Mouse (Mus musculus) cortical plate, adult 2 months (tissue): ENCODE data around the gene Dner. TPM values are rescaled to one million over a fixed set of nuclear protein-coding genes. Genes with fewer than 3 reads are reported as not detected.

Experiments used
- H3K27ac ChIP-seq: fragments of 200-500 bp; 2 replicates; pipeline ENCODE4 v1.5.1; 2012; ENCODE audit warnings: low read length, control low read depth, inconsistent platforms; ENCODE audit not compliant: insufficient read depth
- H3K4me1 ChIP-seq: fragments of 200-500 bp; 2 replicates; pipeline ENCODE4 v1.6.1; 2011; ENCODE audit warnings: low read length; ENCODE audit not compliant: control insufficient read depth, insufficient read depth
- H3K4me3 ChIP-seq: fragments of 200-500 bp; 2 replicates; pipeline ENCODE4 v1.5.1; 2011; ENCODE audit warnings: mild to moderate bottlenecking, low read length, control low read depth; ENCODE audit not compliant: insufficient read depth
- CTCF ChIP-seq: fragments of 200-500 bp; IDR thresholded peaks from 2 replicates; pipeline ENCODE4 v1.5.1; 2011; ENCODE audit warnings: mild to moderate bottlenecking, control low read depth, low read length; ENCODE audit not compliant: insufficient read depth; ENCODE audit errors: extremely low read depth
- POLR2A ChIP-seq: fragments of 200-500 bp; IDR thresholded peaks from 2 replicates; pipeline ENCODE4 v1.6.1; 2011; ENCODE audit warnings: mild to moderate bottlenecking, low read length, control low read depth; ENCODE audit not compliant: insufficient read depth; ENCODE audit errors: extremely low read depth
- polyA plus RNA-seq: library from polyadenylated mRNA; depleted of rRNA; stranded (reverse); fragments of >200 nt; gene quantifications from 2 replicates; pipeline ENCODE4 v1.2.3, GENCODE M21; 2012

The Dner gene
- polyA plus RNA-seq, 1 experiment = 75.0 TPM

DNA sequence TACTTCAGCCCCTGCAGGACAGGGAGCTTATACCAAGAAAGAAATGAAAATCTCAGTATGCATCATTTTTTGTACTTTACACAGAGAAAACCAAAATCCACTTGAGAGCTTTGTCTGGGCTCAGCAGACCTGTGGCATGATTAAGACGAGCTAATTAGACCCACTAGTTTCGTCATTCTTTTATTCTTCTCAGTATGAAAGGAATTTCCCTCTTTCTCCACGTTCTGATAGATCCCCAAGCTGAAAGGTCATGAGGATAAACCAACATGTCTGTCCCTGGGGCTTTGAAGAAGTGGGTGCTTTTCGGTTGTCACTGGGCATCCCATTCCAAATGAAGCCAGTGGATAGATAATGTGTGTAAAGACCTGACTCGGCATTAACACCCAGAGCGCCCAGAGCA lies 278.7 kb downstream of the Dner start:
- no peak for TF ChIP-seq CTCF
- no peak for TF ChIP-seq POLR2A
- Histone ChIP-seq H3K4me3 (no peak overlapping the region), H3K27ac (no peak overlapping the region), H3K4me1 (no peaks in the 10 kb centered on the region)

DNA sequence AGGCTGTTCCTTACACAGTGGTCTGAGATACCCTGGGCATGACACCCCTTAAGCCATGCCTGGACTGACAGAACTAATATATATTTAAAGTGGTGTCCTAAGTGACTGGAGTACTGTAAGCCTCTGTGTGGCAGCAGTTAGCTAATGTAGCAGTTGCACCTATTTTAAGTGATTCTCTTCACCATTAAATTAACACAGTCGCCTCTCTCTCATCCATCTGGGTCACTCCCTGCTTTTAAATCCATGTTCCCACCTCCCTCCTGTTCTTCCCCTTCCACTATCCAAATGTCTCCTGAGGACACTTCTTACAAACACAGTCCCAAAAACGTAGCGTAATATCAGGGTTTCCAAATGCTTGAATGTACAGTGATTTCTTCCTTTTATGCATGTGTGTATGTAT lies 281.6 kb downstream of the Dner start:
- Histone ChIP-seq H3K4me3 (no peak overlapping the region), H3K27ac (no peak overlapping the region), H3K4me1 (no peaks in the 10 kb centered on the region)
- no peak for TF ChIP-seq CTCF
- TF ChIP-seq POLR2A = no peak

DNA sequence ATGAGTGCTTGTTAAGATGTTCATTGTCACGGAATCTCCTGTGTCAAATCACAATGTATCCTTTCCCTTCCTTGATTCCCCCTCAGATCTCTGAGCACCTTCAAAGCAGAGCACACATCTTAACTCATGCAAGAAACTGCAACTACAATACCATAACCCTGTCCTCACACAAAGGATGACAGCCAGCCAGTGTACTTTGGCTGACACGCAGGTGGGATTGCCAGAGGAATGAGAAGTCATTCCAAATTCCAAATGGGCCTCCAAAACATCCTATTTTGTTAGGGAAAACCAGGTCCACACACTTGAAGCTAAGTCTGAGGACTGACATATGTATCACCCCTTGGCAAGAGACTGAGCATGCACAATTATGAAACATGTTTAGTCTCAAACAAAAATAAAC lies 286.5 kb downstream of the Dner start:
- H3K27ac ChIP-seq = no peak overlapping the region
- no peaks in the 10 kb centered on the region for H3K4me1 ChIP-seq
- TF ChIP-seq CTCF (no peak), POLR2A (no peak)
- no peak overlapping the region for H3K4me3 ChIP-seq

DNA sequence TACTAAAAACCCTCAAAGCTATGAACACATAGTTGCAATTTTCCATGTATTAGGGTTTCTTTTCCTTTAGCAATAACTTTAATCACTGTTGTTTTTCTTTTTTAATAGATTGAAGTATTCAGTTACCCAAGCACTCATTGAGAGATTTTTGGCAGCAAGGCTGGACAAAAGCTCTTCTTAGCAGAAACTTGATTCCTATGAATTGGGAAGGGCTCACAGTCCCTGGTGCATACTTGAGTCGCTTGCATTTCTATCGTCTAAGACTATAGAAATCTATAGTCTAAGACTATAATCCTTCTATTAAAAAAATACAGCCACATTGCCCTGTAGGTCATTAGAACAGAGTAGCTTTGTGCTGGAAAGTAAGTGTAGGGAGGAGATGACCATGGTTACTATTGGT lies 287.1 kb downstream of the Dner start:
- Histone ChIP-seq H3K4me3 (no peak overlapping the region), H3K4me1 (no peaks in the 10 kb centered on the region), H3K27ac (no peak overlapping the region)
- TF ChIP-seq POLR2A (no peak), CTCF (no peak)

DNA sequence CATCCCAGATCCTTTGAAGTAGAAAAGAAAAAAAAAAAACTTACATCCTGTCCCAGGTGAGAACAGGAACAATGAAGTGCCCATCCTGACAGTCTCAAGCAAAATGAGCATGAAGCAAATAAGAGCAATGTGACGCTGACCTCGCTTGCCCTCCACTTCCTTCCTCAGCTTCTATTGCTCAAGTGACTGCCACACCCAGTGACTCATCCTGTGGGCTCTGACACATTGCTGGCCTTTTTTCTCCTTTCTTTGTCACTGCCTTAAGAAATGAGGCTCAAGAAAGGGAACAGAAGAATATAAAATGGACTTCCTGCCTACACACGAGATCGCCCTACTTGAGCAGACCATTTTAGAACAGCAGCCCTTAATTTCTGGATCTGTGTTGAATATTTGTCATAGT lies 289.1 kb downstream of the Dner start:
- Histone ChIP-seq H3K4me1 (no peaks in the 10 kb centered on the region), H3K4me3 (no peak overlapping the region), H3K27ac (no peak overlapping the region)
- no peak for TF ChIP-seq CTCF
- no peak for TF ChIP-seq POLR2A

DNA sequence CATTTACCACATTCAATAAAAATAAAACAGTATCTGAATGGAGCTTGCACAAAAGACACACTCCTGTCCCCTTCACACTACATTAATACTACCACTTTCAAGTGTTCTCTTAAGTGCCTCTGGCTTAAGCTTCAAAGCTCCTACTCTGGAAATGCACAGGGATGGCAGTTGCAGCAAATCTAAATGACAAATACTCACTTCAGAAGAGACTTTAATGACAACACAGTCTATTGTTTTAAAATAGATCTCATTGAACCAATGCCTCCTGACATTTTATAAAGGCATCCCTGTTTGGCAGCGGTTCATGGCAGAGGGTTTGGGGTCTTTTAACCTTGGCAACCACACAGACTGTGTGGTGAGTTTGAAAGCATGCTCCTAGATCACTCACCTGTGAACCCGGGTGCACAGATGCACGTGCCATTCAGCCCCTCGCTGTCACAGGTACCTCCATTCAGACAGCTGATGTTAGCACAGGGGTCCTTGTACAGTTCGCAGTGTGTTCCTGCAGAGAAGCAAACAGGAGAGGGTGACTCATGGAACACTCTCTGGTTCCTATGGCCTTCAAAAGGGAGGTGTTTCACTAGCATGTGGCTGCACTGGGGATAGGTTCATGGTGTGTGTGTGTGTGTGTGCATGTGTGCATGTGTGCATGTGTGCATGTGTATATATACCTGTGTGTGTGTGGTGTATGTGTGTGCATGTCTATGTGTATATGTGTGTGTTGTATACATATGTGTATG lies 290.3 kb downstream of the Dner start:
- Histone ChIP-seq H3K27ac (no peak overlapping the region), H3K4me1 (no peaks in the 10 kb centered on the region), H3K4me3 (no peak overlapping the region)
- TF ChIP-seq POLR2A (no peak), CTCF (no peak)

DNA sequence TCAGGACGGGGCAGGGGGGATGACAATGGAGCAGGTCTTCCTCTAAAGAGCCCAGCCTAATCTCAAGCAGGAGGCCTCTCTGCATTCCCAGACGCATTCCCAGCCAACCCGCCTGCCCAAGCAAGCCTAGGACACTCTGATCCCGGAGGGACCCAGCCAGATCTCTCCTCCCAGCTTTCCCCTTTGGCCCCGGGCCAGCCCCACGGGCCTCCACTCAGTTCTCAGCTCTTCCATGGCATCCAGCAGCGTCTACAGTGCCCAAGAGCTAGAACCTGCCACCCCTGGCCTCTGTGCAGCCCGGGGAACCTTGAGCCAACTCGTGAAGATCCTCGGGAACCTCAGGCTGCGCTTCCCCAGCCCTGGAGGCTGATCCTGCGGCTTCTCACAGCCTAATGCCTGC lies 291.1 kb downstream of the Dner start:
- no peak for TF ChIP-seq CTCF
- TF ChIP-seq POLR2A = no peak
- no peak overlapping the region for H3K4me3 ChIP-seq
- no peaks in the 10 kb centered on the region for H3K4me1 ChIP-seq
- H3K27ac ChIP-seq = no peak overlapping the region

DNA sequence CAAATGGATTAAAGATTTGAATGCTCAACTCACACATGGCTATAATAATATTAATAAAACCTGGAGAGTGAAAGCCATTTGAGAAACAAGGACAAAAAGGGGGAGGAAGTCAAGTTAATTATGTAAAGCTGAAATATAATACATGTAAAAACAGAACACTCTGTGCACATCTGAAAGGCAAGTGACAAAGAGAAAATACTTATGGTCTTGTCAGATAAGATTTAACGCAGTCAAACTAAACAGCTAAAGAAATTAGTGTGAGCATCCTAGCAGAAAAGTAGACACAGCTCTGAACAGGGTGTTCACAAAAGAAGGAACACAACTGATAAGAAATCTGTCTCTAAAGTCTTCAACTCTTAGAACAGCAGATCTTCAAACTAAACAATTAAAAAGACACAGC lies 293.9 kb downstream of the Dner start:
- peaks cover under 1% of the 10 kb centered on the region; the same call in 1 of the 2 replicates for H3K4me1 ChIP-seq
- H3K27ac ChIP-seq = no peak overlapping the region
- TF ChIP-seq POLR2A (no peak), CTCF (no peak)
- no peak overlapping the region for H3K4me3 ChIP-seq

DNA sequence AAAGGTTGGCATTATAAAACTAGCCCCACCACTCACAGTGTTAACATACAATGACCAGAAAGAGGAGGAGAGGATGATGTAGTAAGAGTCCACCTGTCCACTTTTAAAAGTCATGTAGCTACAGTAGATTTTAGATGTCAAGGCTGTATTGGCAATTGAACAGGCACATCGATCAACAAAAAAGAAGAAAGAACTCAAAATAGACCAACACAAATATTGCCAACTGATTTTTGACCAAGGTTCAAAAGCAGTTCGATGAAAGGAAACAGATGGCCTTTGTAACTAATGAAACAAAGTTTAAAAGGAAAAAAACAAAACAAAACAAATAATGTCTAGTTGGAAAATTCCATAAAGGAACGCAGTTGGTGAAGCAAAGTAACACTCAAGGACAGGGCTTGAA lies 296.4 kb downstream of the Dner start:
- Histone ChIP-seq H3K4me3 (no peak overlapping the region), H3K27ac (no peak overlapping the region), H3K4me1 (peaks cover 2% of the 10 kb centered on the region; the same call in 1 of the 2 replicates)
- TF ChIP-seq POLR2A = no peak
- no peak for TF ChIP-seq CTCF

DNA sequence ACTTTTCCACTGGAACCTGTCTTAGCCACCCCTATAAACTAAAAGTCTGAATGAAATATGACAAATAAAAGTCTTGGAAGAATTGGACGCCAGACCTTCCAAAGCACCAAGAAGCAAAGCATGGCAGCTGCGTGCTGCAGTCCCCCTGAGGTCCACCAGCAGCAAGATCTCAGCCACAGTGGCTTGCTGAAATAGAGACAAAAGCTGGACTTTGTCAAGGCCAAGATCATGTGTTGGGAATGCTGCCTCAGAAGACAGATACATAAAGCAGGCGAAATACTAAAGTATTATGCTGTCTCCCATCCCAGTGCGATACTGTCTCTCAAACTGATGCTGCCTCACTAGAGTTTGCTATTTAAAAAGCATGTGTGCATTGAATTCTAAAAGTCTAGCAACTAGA lies 296.9 kb downstream of the Dner start:
- TF ChIP-seq POLR2A = no peak
- TF ChIP-seq CTCF = no peak
- H3K27ac ChIP-seq = no peak overlapping the region
- H3K4me3 ChIP-seq = no peak overlapping the region
- H3K4me1 ChIP-seq = peaks cover 2% of the 10 kb centered on the region; the same call in 1 of the 2 replicates
